Mouse (Mus musculus) heart, embryonic 15.5 days (tissue): ENCODE measurements around the gene Ssh3. TPM values are rescaled to one million over a fixed set of nuclear protein-coding genes. Genes with fewer than 3 reads are reported as not detected.

Experiments
- ATAC-seq: fragments of 200-750 bp; cut with Nextera tagmentation; replicated peaks from 2 replicates; pipeline ENCODE4 v1.8.0; 2017; ENCODE audit warnings: low read depth, moderate TSS enrichment; ENCODE audit not compliant: insufficient number of reproducible peaks, insufficient read depth, low FRiP score
- H3K27ac ChIP-seq: fragments of 300-500 bp; sonication (generic); 2 replicates; pipeline ENCODE4 v1.5.1; 2015; ENCODE audit warnings: mild to moderate bottlenecking, inconsistent platforms
- H3K27me3 ChIP-seq: fragments of 300-500 bp; sonication (generic); 2 replicates; pipeline ENCODE4 v1.6.1; 2015; ENCODE audit warnings: inconsistent platforms
- H3K36me3 ChIP-seq: fragments of 300-500 bp; sonication (generic); 2 replicates; pipeline ENCODE4 v1.6.1; 2015; ENCODE audit warnings: mild to moderate bottlenecking, inconsistent platforms
- H3K4me1 ChIP-seq: fragments of 300-500 bp; sonication (generic); replicated peaks from 2 replicates; pipeline ENCODE4 v1.6.1; 2015; ENCODE audit warnings: inconsistent platforms
- H3K4me2 ChIP-seq: fragments of 300-500 bp; sonication (generic); 2 replicates; pipeline ENCODE4 v1.6.1; 2015; ENCODE audit warnings: inconsistent platforms, mild to moderate bottlenecking, moderate library complexity
- H3K4me3 ChIP-seq: fragments of 300-500 bp; sonication (generic); 2 replicates; pipeline ENCODE4 v1.5.1; 2015; ENCODE audit warnings: mild to moderate bottlenecking, inconsistent platforms
- H3K9ac ChIP-seq: fragments of 300-500 bp; sonication (generic); 2 replicates; pipeline ENCODE4 v1.6.1; 2015; ENCODE audit warnings: mild to moderate bottlenecking, inconsistent platforms
- H3K9me3 ChIP-seq: fragments of 300-500 bp; sonication (generic); replicated peaks from 2 replicates; pipeline ENCODE4 v1.6.1; 2016; ENCODE audit warnings: inconsistent platforms
- WGBS: fragments of 180-500 bp; shearing (Covaris S2); methylation state at CpG from one replicate; pipeline ENCODE4 v1.1.7; 2015; ENCODE audit warnings: mixed read lengths; 5-methylcytosine and 5-hydroxymethylcytosine counted together
- polyA plus RNA-seq: library from polyadenylated mRNA; unstranded; fragments of >200 nt; fragmentation: Nextera tagmentation; extraction: Ambion mirVana; gene quantifications from 2 replicates; pipeline ENCODE4 v1.2.1, GENCODE M21; 2015

Gene Ssh3
- 6.0 and 10.7 TPM in 2 replicates for polyA plus RNA-seq

- Histone ChIP-seq H3K4me3 (peak within 1 kb of the TSS; percentile 61), H3K27ac (no peak within 1 kb of the TSS; the same call in 1 of the 2 replicates), H3K9me3 (no peaks in the 10 kb centered on the region), H3K36me3 (no peaks in the 10 kb centered on the region), H3K27me3 (peaks cover 13% of the 10 kb centered on the region), H3K4me2 (peak within 1 kb of the TSS; percentile 83), H3K4me1 (peaks cover 14% of the 10 kb centered on the region), H3K9ac (peak within 1 kb of the TSS; percentile 60)
- ATAC-seq: peak; percentile 77
- WGBS: 6% methylated on average over 46 of the region's 46 CpGs
Observed at GRCm38 (mm10) chr19:4268566-4269361, at the start of gene Ssh3. Ssh3 (minus strand) TSS chr19:4269180.

- H3K4me1 ChIP-seq: peaks cover 19% of the 10 kb centered on the region
- no peak overlapping the region for H3K4me3 ChIP-seq
- H3K27me3 ChIP-seq: no peaks in the 10 kb centered on the region
- H3K9ac ChIP-seq: no peak overlapping the region
- no peaks in the 10 kb centered on the region for H3K9me3 ChIP-seq
- H3K36me3 ChIP-seq: peaks cover 49% of the 10 kb centered on the region
- H3K27ac ChIP-seq: no peak overlapping the region
- no peak overlapping the region for H3K4me2 ChIP-seq
- WGBS: 85% methylated on average over 3 of the region's 3 CpGs
- no peak for ATAC-seq
Observed at GRCm38 (mm10) chr19:4317181-4317580, 48.2 kb upstream of the Ssh3 start.

- peaks cover 33% of the 10 kb centered on the region for H3K36me3 ChIP-seq
- WGBS: 54% methylated on average over 6 of the region's 6 CpGs
- H3K4me3 ChIP-seq: no peak overlapping the region
- ATAC-seq: peak; percentile 71; the same call in 1 of the 2 replicates
- no peaks in the 10 kb centered on the region for H3K27me3 ChIP-seq
- no peaks in the 10 kb centered on the region for H3K9me3 ChIP-seq
- H3K27ac ChIP-seq: peak overlapping the region; percentile 55
- no peak overlapping the region for H3K4me2 ChIP-seq
- H3K9ac ChIP-seq: no peak overlapping the region
- peaks cover 19% of the 10 kb centered on the region for H3K4me1 ChIP-seq
Observed at GRCm38 (mm10) chr19:4315223-4315944, 46.4 kb upstream of the Ssh3 start.

GRCm38 (mm10) chr19:4309776-4310185 lies 40.8 kb upstream of the Ssh3 start:
- no peaks in the 10 kb centered on the region for H3K27me3 ChIP-seq
- H3K9ac ChIP-seq: no peak overlapping the region
- H3K27ac ChIP-seq: no peak overlapping the region
- H3K4me1 ChIP-seq: peaks cover 16% of the 10 kb centered on the region
- no peak overlapping the region for H3K4me2 ChIP-seq
- no peak for ATAC-seq
- no peak overlapping the region for H3K4me3 ChIP-seq
- H3K9me3 ChIP-seq: no peaks in the 10 kb centered on the region
- H3K36me3 ChIP-seq: no peaks in the 10 kb centered on the region

GRCm38 (mm10) chr19:4309302-4309701 lies 40.3 kb upstream of the Ssh3 start:
- H3K36me3 ChIP-seq: no peaks in the 10 kb centered on the region
- no peaks in the 10 kb centered on the region for H3K27me3 ChIP-seq
- no peak overlapping the region for H3K4me3 ChIP-seq
- peaks cover 20% of the 10 kb centered on the region for H3K4me1 ChIP-seq
- ATAC-seq: no peak
- no peak overlapping the region for H3K4me2 ChIP-seq
- H3K9ac ChIP-seq: no peak overlapping the region
- H3K27ac ChIP-seq: no peak overlapping the region
- H3K9me3 ChIP-seq: no peaks in the 10 kb centered on the region
- WGBS: 89% methylated on average over 4 of the region's 4 CpGs

- H3K9me3 ChIP-seq: no peaks in the 10 kb centered on the region
- peak within 1 kb of the TSS; percentile 70 for H3K4me3 ChIP-seq
- no peaks in the 10 kb centered on the region for H3K36me3 ChIP-seq
- peak within 1 kb of the TSS; percentile 83 for H3K4me2 ChIP-seq
- H3K27ac ChIP-seq: peak within 1 kb of the TSS; percentile 74
- H3K27me3 ChIP-seq: no peaks in the 10 kb centered on the region
- ATAC-seq: peak; percentile 77
- H3K9ac ChIP-seq: peak within 1 kb of the TSS; percentile 96
- peaks cover 51% of the 10 kb centered on the region for H3K4me1 ChIP-seq
- WGBS: under 1% methylated on average over 26 of the region's 46 CpGs
Observed at GRCm38 (mm10) chr19:4306190-4306577, 37.2 kb upstream of the Ssh3 start, which contains the start of gene Grk2. Grk2 (minus strand) TSS chr19:4306222.

- Histone ChIP-seq H3K9me3 (no peaks in the 10 kb centered on the region), H3K9ac (peak overlapping the region; percentile 96), H3K27ac (peak overlapping the region; percentile 74), H3K4me2 (peak overlapping the region; percentile 83), H3K27me3 (no peaks in the 10 kb centered on the region), H3K4me3 (peak overlapping the region; percentile 70), H3K4me1 (peaks cover 56% of the 10 kb centered on the region), H3K36me3 (no peaks in the 10 kb centered on the region)
- WGBS: under 1% methylated on average over 63 of the region's 68 CpGs
- peak; percentile 69 for ATAC-seq
Observed at GRCm38 (mm10) chr19:4305491-4306189, 36.7 kb upstream of the Ssh3 start.

GRCm38 (mm10) chr19:4304871-4305321 lies 35.9 kb upstream of the Ssh3 start:
- peaks cover 64% of the 10 kb centered on the region for H3K4me1 ChIP-seq
- H3K4me2 ChIP-seq: peak overlapping the region; percentile 83
- peak overlapping the region; percentile 70 for H3K4me3 ChIP-seq
- ATAC-seq: no peak
- 48% methylated on average over 4 of the region's 4 CpGs for WGBS
- H3K27ac ChIP-seq: peak overlapping the region; percentile 74
- H3K36me3 ChIP-seq: no peaks in the 10 kb centered on the region
- no peaks in the 10 kb centered on the region for H3K9me3 ChIP-seq
- no peaks in the 10 kb centered on the region for H3K27me3 ChIP-seq
- H3K9ac ChIP-seq: peak overlapping the region; percentile 96

GRCm38 (mm10) chr19:4304251-4304821 lies 35.4 kb upstream of the Ssh3 start:
- H3K36me3 ChIP-seq: no peaks in the 10 kb centered on the region
- no peak for ATAC-seq
- H3K27me3 ChIP-seq: no peaks in the 10 kb centered on the region
- peak overlapping the region; percentile 74 for H3K27ac ChIP-seq
- peaks cover 63% of the 10 kb centered on the region for H3K4me1 ChIP-seq
- 64% methylated on average over 5 of the region's 5 CpGs for WGBS
- peak overlapping the region; percentile 70 for H3K4me3 ChIP-seq
- H3K9me3 ChIP-seq: no peaks in the 10 kb centered on the region
- H3K9ac ChIP-seq: peak overlapping the region; percentile 96; the same call in 1 of the 2 replicates
- peak overlapping the region; percentile 83 for H3K4me2 ChIP-seq

- Histone ChIP-seq H3K4me2 (peak overlapping the region; percentile 83), H3K27me3 (no peaks in the 10 kb centered on the region), H3K4me3 (peak overlapping the region; percentile 70), H3K9me3 (no peaks in the 10 kb centered on the region), H3K9ac (no peak overlapping the region), H3K27ac (peak overlapping the region; percentile 74), H3K36me3 (no peaks in the 10 kb centered on the region), H3K4me1 (peaks cover 66% of the 10 kb centered on the region)
- no peak for ATAC-seq
- WGBS: 80% methylated on average over 5 of the region's 5 CpGs
Observed at GRCm38 (mm10) chr19:4303640-4303995, 34.6 kb upstream of the Ssh3 start.
